Mouse (Mus musculus): ENCODE data around the gene Gpr137b. TPM values are rescaled to one million over a fixed set of nuclear protein-coding genes. Genes with fewer than 3 reads are reported as not detected.

Gpr137b gene
- polyA plus RNA-seq (2014; fragmentation: Illumina TruSeq; extraction: RNeasy Lipid Tissue Mini Kit (QIAGEN cat#74804)) = 11.1 TPM

GRCm38 (mm10) chr13:13393228-13394095 is at the start of gene Gpr137b:
TSS of gene Gpr137b (minus strand) at chr13:13394014.

GRCm38 (mm10) chr13:13437460-13438015 is 43.7 kb upstream of the Gpr137b start, which contains the start of gene Nid1:
TSS of gene Nid1 (plus strand) at chr13:13437551.

Other genes with a start within 250 kb of the Gpr137b start
- gene Prl2c5, start 211.3 kb downstream of the Gpr137b start, polyA plus RNA-seq (2014; fragmentation: Illumina TruSeq; extraction: RNeasy Lipid Tissue Mini Kit (QIAGEN cat#74804)) = not detected
- gene Nid1, start 43.5 kb upstream of the Gpr137b start, polyA plus RNA-seq (2014; fragmentation: Illumina TruSeq; extraction: RNeasy Lipid Tissue Mini Kit (QIAGEN cat#74804)) = 164 TPM
- gene Lyst, start 196.4 kb upstream of the Gpr137b start, polyA plus RNA-seq (2014; fragmentation: Illumina TruSeq; extraction: RNeasy Lipid Tissue Mini Kit (QIAGEN cat#74804)) = 13.1 TPM

Measured in ovary, adult 10 weeks (tissue).